Mouse (Mus musculus): Measurements from ENCODE around the gene Wdr1.
"Not testable (repeated sequence)": the region's sequence is repeated elsewhere in the genome, so short reads cannot be mapped to it uniquely, and the experiment has no call there.

The Wdr1 gene

DNA sequence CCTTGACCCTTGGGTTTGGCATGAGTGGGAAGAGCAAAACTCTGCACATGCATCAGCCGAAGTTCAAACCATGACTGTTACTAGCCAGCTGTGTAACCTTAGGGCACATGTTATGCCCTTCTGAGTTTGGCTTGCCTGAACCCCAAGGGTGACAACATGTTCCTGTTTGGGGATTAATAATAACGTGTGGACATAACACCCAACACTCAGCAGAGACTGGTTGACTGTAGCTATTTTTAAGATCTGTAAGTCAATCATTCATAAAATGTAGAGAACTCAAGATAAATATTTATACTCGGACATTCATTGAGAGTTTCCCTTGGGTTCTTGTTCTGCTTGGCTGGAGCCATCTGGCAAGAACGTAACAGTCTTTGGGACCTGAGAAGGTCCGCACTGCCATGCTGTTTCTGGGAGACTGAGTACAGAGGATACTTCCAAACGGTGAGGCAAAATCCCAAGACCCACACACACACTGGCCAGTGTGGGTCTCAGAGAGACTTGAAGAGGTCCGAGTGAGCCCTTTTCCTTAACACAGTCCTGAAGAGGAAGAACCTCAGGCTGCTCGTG lies 66.4 kb downstream of the Wdr1 start:
- DNase-seq (ENCODE audit: low spot score): no peak

DNA sequence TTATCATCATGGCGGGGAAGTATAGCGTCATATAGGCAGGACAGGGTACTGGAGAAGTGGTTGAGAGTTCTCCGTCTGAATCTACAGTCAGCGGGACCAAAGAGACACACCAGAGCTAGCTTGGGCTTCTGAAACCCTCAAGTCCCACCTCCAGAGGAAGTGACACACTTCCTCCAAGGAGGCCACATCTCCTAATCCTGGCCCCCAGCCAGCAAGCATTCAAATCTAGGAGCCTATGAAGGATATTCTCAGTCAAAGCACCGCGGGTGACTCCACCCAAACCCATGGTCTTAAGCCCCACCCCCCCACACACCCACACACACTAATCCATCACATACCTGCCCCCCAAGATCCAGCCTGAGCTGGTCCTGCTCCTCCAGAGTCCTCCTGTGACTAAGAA lies 69.1 kb downstream of the Wdr1 start:
- no peak for DNase-seq (ENCODE audit: low spot score)

DNA sequence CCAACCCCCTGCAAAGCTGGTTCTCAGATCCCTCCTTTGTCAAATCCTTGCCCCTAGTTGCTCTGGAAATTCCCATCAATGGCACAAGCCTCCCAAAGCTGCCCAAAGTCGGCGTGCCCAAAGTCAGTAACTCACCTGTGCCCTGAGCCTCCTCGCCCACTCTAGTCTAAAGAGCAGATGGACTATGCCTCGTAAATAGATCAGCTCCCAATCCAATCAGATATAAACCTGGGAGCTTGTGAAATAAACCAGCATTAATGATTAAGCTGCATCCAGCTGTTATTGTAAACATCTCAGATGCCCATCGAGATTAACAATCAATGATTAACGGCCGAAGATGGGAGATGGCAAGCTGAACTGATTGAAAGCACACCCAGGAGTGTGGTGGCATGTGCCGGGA lies 71.3 kb downstream of the Wdr1 start:
- DNase-seq (ENCODE audit: low spot score): no peak

DNA sequence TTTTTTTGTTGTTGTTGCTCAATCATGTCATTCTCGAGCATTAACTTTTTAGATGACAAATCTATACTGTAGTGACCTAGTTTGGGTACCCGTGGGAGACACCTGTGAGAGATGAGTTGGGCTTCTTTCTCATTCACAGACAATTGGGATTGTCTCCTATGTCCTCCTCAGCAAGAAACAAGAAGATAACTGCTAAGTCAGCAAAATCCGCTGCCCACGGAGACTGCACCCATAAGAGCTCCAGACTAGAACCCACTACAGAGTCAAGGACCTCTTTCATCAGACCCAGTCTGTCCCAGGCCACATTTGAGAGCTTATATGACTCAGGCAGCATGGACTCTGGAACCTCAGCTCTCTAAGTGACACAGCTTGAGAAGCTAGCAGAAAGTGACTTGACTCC lies 73.3 kb downstream of the Wdr1 start:
- DNase-seq (ENCODE audit: low spot score): no peak

DNA sequence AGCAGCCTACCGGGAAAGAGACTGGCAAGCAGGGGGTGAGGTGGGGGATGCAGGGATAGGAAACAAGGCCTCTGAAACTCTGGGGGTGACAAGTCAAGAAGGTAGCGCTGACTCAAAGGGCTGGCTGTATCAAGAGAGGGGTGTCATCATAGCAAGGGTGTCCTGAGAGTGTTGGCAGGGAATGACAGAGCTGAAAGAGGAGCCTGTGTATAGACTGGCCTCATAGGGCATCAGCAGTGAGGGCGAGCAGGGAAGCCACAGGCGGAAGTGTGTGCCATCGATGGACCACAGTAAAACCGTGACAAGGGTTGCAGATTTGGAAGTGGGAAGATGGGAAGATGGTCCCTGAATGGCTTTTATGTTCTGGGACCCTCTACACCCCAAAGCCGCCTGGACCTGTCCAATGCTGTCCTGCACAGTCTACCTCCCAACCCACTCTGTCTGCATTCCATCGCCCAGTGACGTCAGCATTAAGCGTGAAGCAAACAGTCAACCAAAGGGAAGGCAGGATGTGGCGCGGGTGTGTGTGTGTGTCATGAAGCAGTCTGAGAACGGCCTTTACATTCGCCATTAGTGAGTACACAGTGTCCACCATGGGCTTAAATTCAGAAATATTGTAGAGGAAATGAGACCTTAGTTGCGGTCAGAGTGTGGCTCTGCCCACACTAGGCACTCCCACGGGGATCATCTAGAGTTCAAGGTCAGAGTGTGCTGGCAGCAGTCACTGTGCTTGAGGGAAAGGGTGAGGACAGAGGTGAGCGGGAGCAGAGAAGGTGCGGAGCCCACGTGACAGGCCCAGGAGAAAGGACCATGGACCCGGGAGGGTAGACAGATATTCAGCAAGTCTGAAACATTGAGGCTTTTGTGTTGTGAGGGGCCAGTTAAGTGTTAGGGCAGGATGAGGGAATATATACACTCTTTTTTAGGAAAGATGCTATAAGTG lies 74.1 kb downstream of the Wdr1 start:
- no peak for DNase-seq (ENCODE audit: low spot score)

GRCm38 (mm10) chr5:38488026-38488425 lies 75.0 kb downstream of the Wdr1 start:
- no peak for DNase-seq (ENCODE audit: low spot score)

DNA sequence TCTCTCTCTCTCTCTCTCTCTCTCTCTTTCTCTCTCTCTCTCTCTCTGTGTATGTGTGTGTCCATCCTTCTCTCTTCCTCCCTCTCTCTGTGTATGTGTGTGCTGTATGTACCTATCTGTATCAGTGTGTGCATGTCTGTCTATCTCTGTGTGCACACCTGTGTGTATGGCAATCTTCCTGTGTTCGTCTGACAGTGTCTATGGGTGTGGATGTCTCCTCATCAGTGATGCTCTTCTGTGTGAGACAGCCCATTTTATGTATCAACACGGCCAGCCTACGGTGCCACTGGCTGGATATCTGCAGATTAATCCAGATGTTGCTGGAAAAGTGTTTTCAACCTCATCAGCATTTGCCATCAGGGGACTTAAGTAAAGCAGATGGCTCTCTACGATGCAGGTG lies 75.8 kb downstream of the Wdr1 start:
- no peak for DNase-seq (ENCODE audit: low spot score)

- no peak for DNase-seq (ENCODE audit: low spot score)
Observed at GRCm38 (mm10) chr5:38485946-38486345, 77.1 kb downstream of the Wdr1 start.

- no peak for DNase-seq (ENCODE audit: low spot score)
Observed at GRCm38 (mm10) chr5:38483518-38484110, 79.4 kb downstream of the Wdr1 start.

DNA sequence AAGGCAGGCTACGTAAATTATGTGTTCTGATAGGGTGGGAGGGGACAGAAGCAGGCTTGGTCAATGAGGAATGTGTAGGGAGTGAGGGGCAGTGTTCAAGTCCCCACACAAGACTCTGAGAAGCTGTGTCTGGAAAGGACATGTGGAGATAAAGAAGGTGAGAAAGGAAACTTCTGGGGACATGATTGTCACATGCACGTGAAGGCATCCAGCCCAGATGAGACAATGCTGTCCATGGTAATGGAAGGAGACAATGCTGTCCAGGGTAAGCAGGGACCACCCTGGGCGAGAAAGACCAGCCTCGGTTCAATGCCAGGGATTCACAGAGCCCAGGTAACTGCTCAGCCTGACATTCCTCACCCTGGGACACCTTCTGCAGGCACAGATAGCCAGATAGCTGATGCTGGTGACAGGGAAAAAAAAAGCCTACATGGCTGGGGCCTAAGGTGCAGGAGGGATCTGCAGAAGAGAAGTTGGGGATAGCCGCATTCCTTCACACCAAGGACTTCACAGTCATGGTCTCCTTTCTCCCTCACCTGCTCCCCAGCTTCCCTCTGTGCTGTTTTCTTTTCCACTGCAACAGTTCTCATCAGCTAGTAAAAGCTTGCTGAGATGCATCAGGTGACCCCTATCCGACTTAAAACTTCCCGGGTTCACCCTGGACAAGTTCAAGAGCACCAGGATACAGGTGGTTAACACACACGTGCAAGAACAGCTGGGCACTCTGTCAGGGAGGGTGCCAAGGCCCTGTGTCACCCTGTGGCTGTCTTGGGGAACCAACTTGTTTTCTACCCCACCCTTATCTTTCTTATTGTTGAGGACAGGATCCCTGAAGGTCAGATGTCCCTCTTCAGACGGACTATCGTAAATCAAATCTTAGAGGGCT lies 82.0 kb downstream of the Wdr1 start:
- no peak for DNase-seq (ENCODE audit: low spot score)

DNA sequence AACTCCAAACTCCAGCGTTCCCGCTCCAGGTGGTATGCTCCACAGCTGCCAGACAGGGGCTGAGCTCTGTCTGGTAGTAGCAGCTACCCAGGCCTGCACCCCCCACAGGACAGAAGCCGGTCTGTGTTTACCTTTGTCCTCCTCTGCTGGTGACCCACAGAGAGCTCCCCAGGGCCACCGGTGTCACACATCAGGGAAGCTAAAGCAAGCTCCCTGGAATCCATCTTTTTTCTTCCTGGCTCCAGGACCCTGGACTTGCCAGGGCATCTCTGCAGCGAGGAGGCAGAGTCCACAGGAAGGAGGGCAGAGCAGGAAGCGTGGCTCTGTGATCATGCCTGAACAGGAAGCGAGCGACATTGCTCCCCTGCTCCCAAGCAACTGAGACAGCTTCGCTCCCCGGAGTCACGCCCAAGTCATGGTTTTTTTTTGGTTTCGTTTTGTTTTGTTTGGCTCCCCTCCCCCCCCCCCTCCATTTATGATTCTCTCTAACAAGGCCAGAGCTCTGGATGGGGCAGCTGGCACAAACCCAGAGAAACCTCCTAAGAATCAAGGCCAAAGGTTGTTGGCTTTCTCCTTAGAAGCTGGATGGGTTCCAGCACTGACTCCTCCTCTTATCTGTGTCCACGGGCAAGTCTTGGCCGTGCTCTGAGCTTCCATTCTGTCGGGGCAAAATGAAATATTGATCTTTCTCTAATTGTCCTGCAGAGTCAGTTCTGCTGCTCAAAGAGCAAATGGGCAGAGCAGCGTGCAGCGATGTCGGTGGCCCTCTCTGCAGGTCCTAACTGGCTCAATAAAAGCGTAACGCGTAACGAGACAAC lies 82.9 kb downstream of the Wdr1 start:
- peak; percentile 44 for DNase-seq (ENCODE audit: low spot score)

GRCm38 (mm10) chr5:38479545-38479907 lies 83.5 kb downstream of the Wdr1 start:
- DNase-seq (ENCODE audit: low spot score): not testable (repeated sequence)

GRCm38 (mm10) chr5:38479027-38479426 lies 84.0 kb downstream of the Wdr1 start:
- no peak for DNase-seq (ENCODE audit: low spot score)

GRCm38 (mm10) chr5:38477731-38478445 lies 85.1 kb downstream of the Wdr1 start:
- DNase-seq (ENCODE audit: low spot score): no peak

DNA sequence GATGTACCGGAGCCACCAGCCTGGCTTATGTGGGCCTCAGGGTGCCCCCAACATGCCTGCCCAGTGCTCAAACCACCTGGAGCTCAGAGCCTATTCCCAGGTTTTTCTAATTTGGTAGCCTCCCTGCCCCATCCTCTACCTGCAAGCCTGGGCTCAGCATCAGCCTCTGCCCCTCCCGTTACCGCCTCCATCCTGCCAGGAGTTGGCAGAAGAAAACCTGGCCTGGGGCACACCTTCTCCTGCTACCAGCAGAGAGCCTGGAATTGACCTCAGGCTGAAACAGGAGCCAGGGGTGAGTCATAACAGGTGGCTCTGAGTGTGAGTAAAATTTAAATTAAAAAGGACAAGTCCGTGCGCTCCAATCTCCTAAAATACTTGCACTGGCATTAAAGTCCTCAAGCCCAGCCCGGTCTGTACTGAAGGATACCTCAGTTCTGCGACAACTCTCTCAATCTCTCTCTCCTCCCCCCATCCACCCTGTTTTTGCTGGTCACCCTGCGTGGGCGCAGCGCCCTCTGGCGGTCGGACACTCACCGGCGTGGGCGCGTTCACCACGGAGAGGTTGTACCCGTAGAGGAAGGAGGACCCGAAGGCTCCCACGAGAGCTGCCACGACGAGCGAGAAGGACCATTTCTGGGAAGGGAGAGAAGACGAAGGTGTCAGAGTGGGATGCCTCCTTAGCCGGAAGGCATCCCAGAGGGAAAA lies 86.0 kb downstream of the Wdr1 start:
- no peak for DNase-seq (ENCODE audit: low spot score)
